Mouse (Mus musculus): ENCODE measurements around the gene Fpgs. TPM values are rescaled to one million over a fixed set of nuclear protein-coding genes. Genes with fewer than 3 reads are reported as not detected.
A peak's percentile ranks its signal among the peaks of the same experiment; 100 is the strongest.

Gene Fpgs
- polyA plus RNA-seq, 1 experiment from 2014 or later: 56.2 TPM

DNA sequence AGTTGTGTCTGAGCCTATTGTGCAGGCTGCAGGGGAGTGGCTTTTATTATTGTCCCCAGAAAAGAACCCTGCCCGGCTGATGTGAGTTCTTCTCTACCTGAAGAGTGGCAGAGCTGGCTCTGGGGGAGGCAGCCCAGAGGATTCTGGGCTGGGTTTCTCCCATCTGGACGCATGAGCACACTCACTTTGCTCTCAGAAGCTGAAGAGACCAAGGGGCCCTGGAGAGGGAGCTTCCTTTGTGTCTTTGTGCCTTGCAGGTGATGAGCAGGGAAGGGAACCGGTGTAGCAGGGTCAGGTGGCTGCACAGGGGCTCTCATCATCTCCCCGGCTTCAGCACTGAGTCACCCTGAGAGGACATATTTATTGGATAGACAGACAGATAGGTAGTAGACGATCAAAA lies 41.7 kb downstream of the Fpgs start:
- H3K27ac ChIP-seq (ENCODE audit: low read length): no peak overlapping the region
- no peak overlapping the region for H3K9ac ChIP-seq (ENCODE audit: low read depth, low read length)
- peaks cover 26% of the 10 kb centered on the region for H3K4me1 ChIP-seq (ENCODE audit: control insufficient read depth, low read depth, low read length)
- no peaks in the 10 kb centered on the region for H3K36me3 ChIP-seq (ENCODE audit: control insufficient read depth, insufficient read depth)
- no peak overlapping the region for H3K4me3 ChIP-seq (ENCODE audit: low read depth, low read length)
- H3K9me3 ChIP-seq (replicated peaks; ENCODE audit: control insufficient read depth, low read length): no peaks in the 10 kb centered on the region
- ATAC-seq (ENCODE audit: low read depth): no peak
- H3K4me2 ChIP-seq (ENCODE audit: low read depth, low read length): no peak overlapping the region
- 65% methylated on average over 5 of the region's 5 CpGs for WGBS (ENCODE audit: insufficient replicate concordance)
- H3K27me3 ChIP-seq (ENCODE audit: control insufficient read depth, insufficient read depth, low read depth, low read length): no peaks in the 10 kb centered on the region

- Histone ChIP-seq H3K27me3 (ENCODE audit: control insufficient read depth, insufficient read depth, low read depth, low read length) (no peaks in the 10 kb centered on the region), H3K27ac (ENCODE audit: low read length) (no peak overlapping the region), H3K9ac (ENCODE audit: low read depth, low read length) (no peak overlapping the region), H3K4me3 (ENCODE audit: low read depth, low read length) (no peak overlapping the region), H3K4me2 (ENCODE audit: low read depth, low read length) (no peak overlapping the region), H3K9me3 (replicated peaks; ENCODE audit: control insufficient read depth, low read length) (no peaks in the 10 kb centered on the region), H3K36me3 (ENCODE audit: control insufficient read depth, insufficient read depth) (no peaks in the 10 kb centered on the region), H3K4me1 (ENCODE audit: control insufficient read depth, low read depth, low read length) (peaks cover 26% of the 10 kb centered on the region)
- WGBS (ENCODE audit: insufficient replicate concordance): 45% methylated on average over 7 of the region's 7 CpGs
- ATAC-seq (ENCODE audit: low read depth): peak; percentile 68
Observed at GRCm38 (mm10) chr2:32661509-32662107, 42.3 kb downstream of the Fpgs start.

DNA sequence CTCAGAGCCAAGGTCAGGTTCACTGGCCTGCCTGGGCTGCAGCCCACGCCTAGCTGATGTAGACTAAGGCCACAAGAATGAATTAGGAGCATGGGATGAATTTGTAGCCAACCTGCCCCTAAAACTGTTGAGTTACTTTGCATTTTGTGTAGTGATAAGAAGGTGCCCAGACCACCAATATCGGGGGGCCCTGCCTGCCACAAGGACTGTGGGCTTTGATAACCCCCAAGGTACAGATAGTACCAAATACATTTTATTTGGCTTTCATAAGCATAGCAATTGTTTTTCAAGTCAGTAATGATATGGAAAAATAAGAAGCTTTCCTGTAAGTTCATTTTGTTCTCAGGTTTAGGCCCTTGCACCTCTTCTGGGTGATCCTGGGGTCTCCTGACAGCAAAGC lies 45.1 kb downstream of the Fpgs start:
- H3K4me3 ChIP-seq (ENCODE audit: low read depth, low read length): no peak overlapping the region
- H3K4me1 ChIP-seq (ENCODE audit: control insufficient read depth, low read depth, low read length): peaks cover 36% of the 10 kb centered on the region
- peak overlapping the region; percentile 64 for H3K27ac ChIP-seq (ENCODE audit: low read length)
- H3K9me3 ChIP-seq (replicated peaks; ENCODE audit: control insufficient read depth, low read length): no peaks in the 10 kb centered on the region
- H3K36me3 ChIP-seq (ENCODE audit: control insufficient read depth, insufficient read depth): no peaks in the 10 kb centered on the region
- H3K9ac ChIP-seq (ENCODE audit: low read depth, low read length): no peak overlapping the region
- H3K27me3 ChIP-seq (ENCODE audit: control insufficient read depth, insufficient read depth, low read depth, low read length): no peaks in the 10 kb centered on the region
- 21% methylated on average over 2 of the region's 2 CpGs for WGBS (ENCODE audit: insufficient replicate concordance)
- H3K4me2 ChIP-seq (ENCODE audit: low read depth, low read length): peak overlapping the region; percentile 11; the same call in 1 of the 2 replicates
- peak; percentile 49 for ATAC-seq (ENCODE audit: low read depth)

DNA sequence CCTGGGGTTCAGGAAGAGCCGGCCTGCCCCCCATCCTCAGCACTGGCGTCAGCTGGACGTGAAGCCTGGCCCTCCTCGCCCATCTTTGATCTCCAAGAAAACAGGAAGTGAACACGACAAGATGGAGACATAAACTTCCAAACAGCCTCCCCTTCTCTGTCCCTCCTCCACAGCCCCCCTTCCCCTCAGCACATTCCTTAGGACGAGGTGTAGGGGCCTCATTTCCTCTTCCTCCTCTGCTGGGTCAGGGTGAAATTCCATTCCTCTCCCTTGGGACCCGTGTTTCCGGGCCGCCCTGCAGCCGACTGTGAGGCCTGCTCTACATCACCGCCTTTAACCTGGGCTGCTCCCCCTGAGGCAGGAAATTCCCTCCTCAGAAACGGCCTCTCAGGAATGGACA lies 48.1 kb downstream of the Fpgs start:
- 64% methylated on average over 12 of the region's 12 CpGs for WGBS (ENCODE audit: insufficient replicate concordance)
- Histone ChIP-seq H3K27ac (ENCODE audit: low read length) (no peak overlapping the region), H3K4me1 (ENCODE audit: control insufficient read depth, low read depth, low read length) (peaks cover 37% of the 10 kb centered on the region), H3K27me3 (ENCODE audit: control insufficient read depth, insufficient read depth, low read depth, low read length) (no peaks in the 10 kb centered on the region), H3K4me3 (ENCODE audit: low read depth, low read length) (no peak overlapping the region), H3K36me3 (ENCODE audit: control insufficient read depth, insufficient read depth) (no peaks in the 10 kb centered on the region), H3K4me2 (ENCODE audit: low read depth, low read length) (no peak overlapping the region), H3K9ac (ENCODE audit: low read depth, low read length) (no peak overlapping the region), H3K9me3 (replicated peaks; ENCODE audit: control insufficient read depth, low read length) (no peaks in the 10 kb centered on the region)
- peak; percentile 38; the same call in 1 of the 2 replicates for ATAC-seq (ENCODE audit: low read depth)

- no peak for ATAC-seq (ENCODE audit: low read depth)
- peaks cover 37% of the 10 kb centered on the region for H3K4me1 ChIP-seq (ENCODE audit: control insufficient read depth, low read depth, low read length)
- 63% methylated on average over 3 of the region's 3 CpGs for WGBS (ENCODE audit: insufficient replicate concordance)
- H3K36me3 ChIP-seq (ENCODE audit: control insufficient read depth, insufficient read depth): no peaks in the 10 kb centered on the region
- no peak overlapping the region for H3K9ac ChIP-seq (ENCODE audit: low read depth, low read length)
- no peak overlapping the region for H3K4me3 ChIP-seq (ENCODE audit: low read depth, low read length)
- H3K27me3 ChIP-seq (ENCODE audit: control insufficient read depth, insufficient read depth, low read depth, low read length): no peaks in the 10 kb centered on the region
- peak overlapping the region; percentile 47; the same call in 1 of the 2 replicates for H3K27ac ChIP-seq (ENCODE audit: low read length)
- H3K4me2 ChIP-seq (ENCODE audit: low read depth, low read length): no peak overlapping the region
- H3K9me3 ChIP-seq (replicated peaks; ENCODE audit: control insufficient read depth, low read length): no peaks in the 10 kb centered on the region
Observed at GRCm38 (mm10) chr2:32655394-32655744, 48.6 kb downstream of the Fpgs start.

DNA sequence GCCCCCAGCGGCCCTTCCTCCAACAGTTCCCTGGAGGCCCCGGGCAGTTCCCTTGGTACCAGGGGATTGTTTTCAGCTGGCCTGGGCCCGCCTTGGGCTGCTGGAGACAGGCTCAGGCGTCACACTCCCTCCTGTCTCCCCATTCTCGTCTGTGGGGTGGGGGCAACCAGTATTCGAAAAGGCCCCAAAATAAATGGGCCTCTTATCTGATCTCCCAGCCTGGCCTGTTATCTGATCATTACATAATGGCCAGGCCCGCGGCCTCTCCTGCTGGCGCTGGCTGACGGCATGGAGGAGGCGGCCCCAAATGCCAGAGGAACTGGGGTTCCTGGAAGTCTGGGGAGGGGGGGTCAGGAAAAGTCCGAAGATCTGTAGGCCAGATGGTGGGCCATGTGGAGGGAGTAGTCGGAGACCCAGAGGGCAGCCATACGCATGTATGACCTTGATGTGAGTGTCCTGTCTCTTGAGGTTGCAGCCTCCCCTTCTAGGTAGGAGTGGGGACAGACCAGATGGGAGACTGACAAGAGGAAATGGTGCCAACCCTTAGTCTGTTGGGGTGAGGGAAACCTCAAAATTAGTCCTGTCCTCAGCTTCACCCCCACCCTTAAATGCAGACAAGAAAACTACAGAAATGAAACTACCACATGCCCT lies 49.1 kb downstream of the Fpgs start:
- WGBS (ENCODE audit: insufficient replicate concordance): 35% methylated on average over 14 of the region's 14 CpGs
- no peaks in the 10 kb centered on the region for H3K36me3 ChIP-seq (ENCODE audit: control insufficient read depth, insufficient read depth)
- H3K27ac ChIP-seq (ENCODE audit: low read length): peak overlapping the region; percentile 47; the same call in 1 of the 2 replicates
- 0 out of 2 replicates have a peak, but pooled peaks have one; percentile 3 for ATAC-seq (ENCODE audit: low read depth)
- no peaks in the 10 kb centered on the region for H3K27me3 ChIP-seq (ENCODE audit: control insufficient read depth, insufficient read depth, low read depth, low read length)
- 0 out of 2 replicates have a peak overlapping the region, but pooled peaks have one; percentile 7 for H3K9ac ChIP-seq (ENCODE audit: low read depth, low read length)
- peak overlapping the region; percentile 2; the same call in 1 of the 2 replicates for H3K4me2 ChIP-seq (ENCODE audit: low read depth, low read length)
- H3K4me3 ChIP-seq (ENCODE audit: low read depth, low read length): no peak overlapping the region
- H3K4me1 ChIP-seq (ENCODE audit: control insufficient read depth, low read depth, low read length): peaks cover 37% of the 10 kb centered on the region
- no peaks in the 10 kb centered on the region for H3K9me3 ChIP-seq (replicated peaks; ENCODE audit: control insufficient read depth, low read length)

- Histone ChIP-seq H3K9me3 (replicated peaks; ENCODE audit: control insufficient read depth, low read length) (no peaks in the 10 kb centered on the region), H3K9ac (ENCODE audit: low read depth, low read length) (no peak overlapping the region), H3K4me1 (ENCODE audit: control insufficient read depth, low read depth, low read length) (peaks cover 28% of the 10 kb centered on the region), H3K36me3 (ENCODE audit: control insufficient read depth, insufficient read depth) (no peaks in the 10 kb centered on the region), H3K4me3 (ENCODE audit: low read depth, low read length) (no peak overlapping the region), H3K27ac (ENCODE audit: low read length) (no peak overlapping the region), H3K27me3 (ENCODE audit: control insufficient read depth, insufficient read depth, low read depth, low read length) (no peaks in the 10 kb centered on the region), H3K4me2 (ENCODE audit: low read depth, low read length) (no peak overlapping the region)
- ATAC-seq (ENCODE audit: low read depth): peak; percentile 39; the same call in 1 of the 2 replicates
- WGBS (ENCODE audit: insufficient replicate concordance): 71% methylated on average over 7 of the region's 7 CpGs
Observed at GRCm38 (mm10) chr2:32653764-32654163, 50.2 kb downstream of the Fpgs start.

GRCm38 (mm10) chr2:32647366-32647765 lies 56.6 kb downstream of the Fpgs start:
- WGBS (ENCODE audit: insufficient replicate concordance): 45% methylated on average over 7 of the region's 7 CpGs

DNA sequence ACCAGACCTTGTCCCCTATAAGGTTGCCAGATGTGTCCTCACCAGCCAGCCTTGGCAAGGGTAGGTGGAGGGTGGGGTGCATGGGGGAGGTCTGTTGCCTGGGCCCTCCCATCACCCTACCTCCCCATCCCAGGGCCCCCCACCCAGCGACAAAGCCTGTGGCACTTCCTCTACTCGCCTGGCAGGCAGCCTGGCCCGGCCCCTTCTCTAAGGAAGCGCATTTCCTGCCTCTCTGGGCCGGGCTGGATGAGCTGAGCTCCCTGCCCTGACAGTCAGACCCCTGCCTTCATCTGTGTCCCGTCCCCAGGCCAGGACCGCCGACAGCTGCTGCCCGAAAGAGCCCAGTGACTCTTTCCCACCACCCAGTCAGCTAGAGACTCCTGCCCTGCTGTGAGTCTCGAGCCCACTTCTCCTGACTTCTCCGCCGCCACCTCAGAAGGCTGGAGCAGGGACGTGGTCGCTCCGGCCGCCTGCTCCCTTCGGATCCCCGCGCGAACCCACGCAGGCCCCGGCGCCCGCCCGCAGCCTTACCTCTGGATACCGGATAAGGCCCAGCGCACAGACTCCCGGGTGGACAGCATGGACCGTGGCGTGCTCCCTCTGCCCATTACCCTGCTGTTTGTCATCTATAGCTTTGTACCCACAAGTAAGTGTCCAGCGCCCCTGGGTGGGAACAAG lies 57.4 kb downstream of the Fpgs start, which contains the start of gene Eng:
Gene Eng, plus strand, starts transcription at position 217 of the 678 bp plus-strand sequence.
- Histone ChIP-seq H3K4me2 (ENCODE audit: low read depth, low read length) (peak within 1 kb of the TSS; percentile 57), H3K27me3 (ENCODE audit: control insufficient read depth, insufficient read depth, low read depth, low read length) (no peaks in the 10 kb centered on the region), H3K4me3 (ENCODE audit: low read depth, low read length) (peak within 1 kb of the TSS; percentile 50), H3K27ac (ENCODE audit: low read length) (peak within 1 kb of the TSS; percentile 53), H3K4me1 (ENCODE audit: control insufficient read depth, low read depth, low read length) (peaks cover 26% of the 10 kb centered on the region), H3K9ac (ENCODE audit: low read depth, low read length) (peak within 1 kb of the TSS; percentile 60), H3K9me3 (replicated peaks; ENCODE audit: control insufficient read depth, low read length) (no peaks in the 10 kb centered on the region), H3K36me3 (ENCODE audit: control insufficient read depth, insufficient read depth) (no peaks in the 10 kb centered on the region)
- WGBS (ENCODE audit: insufficient replicate concordance): 17% methylated on average over 31 of the region's 31 CpGs
- peak; percentile 58 for ATAC-seq (ENCODE audit: low read depth)

More at GRCm38 (mm10) chr2:32647366-32647765, 56.6 kb downstream of the Fpgs start:
- H3K4me1 ChIP-seq (ENCODE audit: control insufficient read depth, low read depth, low read length): peaks cover 26% of the 10 kb centered on the region
- no peak for ATAC-seq (ENCODE audit: low read depth)
- no peaks in the 10 kb centered on the region for H3K27me3 ChIP-seq (ENCODE audit: control insufficient read depth, insufficient read depth, low read depth, low read length)
- H3K4me3 ChIP-seq (ENCODE audit: low read depth, low read length): peak overlapping the region; percentile 50
- H3K4me2 ChIP-seq (ENCODE audit: low read depth, low read length): peak overlapping the region; percentile 57
- no peak overlapping the region for H3K9ac ChIP-seq (ENCODE audit: low read depth, low read length)
- H3K27ac ChIP-seq (ENCODE audit: low read length): no peak overlapping the region
- H3K36me3 ChIP-seq (ENCODE audit: control insufficient read depth, insufficient read depth): no peaks in the 10 kb centered on the region
- no peaks in the 10 kb centered on the region for H3K9me3 ChIP-seq (replicated peaks; ENCODE audit: control insufficient read depth, low read length)

Measured in liver, embryonic 16.5 days (tissue).